Mouse (Mus musculus): Measurements from ENCODE around the gene Atg14. TPM values are rescaled to one million over a fixed set of nuclear protein-coding genes. Genes with fewer than 3 reads are reported as not detected.

Atg14 gene
- polyA plus RNA-seq, 1 experiment from 2014 or later = 13.9 TPM

- no peaks in the 10 kb centered on the region for H3K9me3 ChIP-seq (replicated peaks; ENCODE audit: low read length)
- H3K4me1 ChIP-seq (replicated peaks; ENCODE audit: insufficient read depth, low read length) = no peaks in the 10 kb centered on the region
- 82% methylated on average over 1 of the region's 1 CpGs for WGBS
- H3K27ac ChIP-seq = no peak overlapping the region
- H3K36me3 ChIP-seq (ENCODE audit: insufficient read depth, low read length) = no peaks in the 10 kb centered on the region
- no peak overlapping the region for H3K4me3 ChIP-seq (replicated peaks; ENCODE audit: low read depth, low read length)
- no peak for TF ChIP-seq CTCF (IDR thresholded peaks at IDR 0.05; ENCODE audit: low read depth)
- DNase-seq (ENCODE audit: low spot score) (no peak), ATAC-seq (replicated peaks; ENCODE audit: low FRiP score, low read depth) (no peak)
- no peak overlapping the region for H3K9ac ChIP-seq (ENCODE audit: low read depth, low read length)
- no peaks in the 10 kb centered on the region for H3K27me3 ChIP-seq (ENCODE audit: insufficient read depth, low read length)
- no peak overlapping the region for H3K4me2 ChIP-seq (ENCODE audit: low read length)
These were observed 19.0 kb upstream of the Atg14 start for GRCm38 (mm10) chr14:47589444-47589843.

DNA sequence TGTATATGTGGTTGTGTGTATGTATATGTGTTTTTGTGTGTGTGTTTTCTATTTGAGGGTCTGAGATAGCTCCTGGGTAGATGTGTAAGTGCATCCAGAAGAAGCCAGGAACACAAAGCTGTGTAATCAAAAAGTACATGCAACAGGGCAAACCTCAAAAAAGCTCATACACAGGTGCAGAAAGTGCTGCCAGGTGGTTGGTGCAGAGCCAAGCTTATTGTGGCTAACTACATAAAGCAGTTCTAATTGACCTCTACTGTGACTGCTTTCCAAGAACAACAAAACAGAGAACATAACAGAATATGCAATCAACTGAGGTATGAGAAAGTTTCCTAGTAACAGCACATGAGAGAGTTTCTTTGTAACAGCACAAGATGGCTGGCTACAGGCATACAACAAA lies 13.9 kb upstream of the Atg14 start:
- no peak overlapping the region for H3K4me3 ChIP-seq (replicated peaks; ENCODE audit: low read depth, low read length)
- no peaks in the 10 kb centered on the region for H3K4me1 ChIP-seq (replicated peaks; ENCODE audit: insufficient read depth, low read length)
- H3K27ac ChIP-seq = no peak overlapping the region
- no peaks in the 10 kb centered on the region for H3K9me3 ChIP-seq (replicated peaks; ENCODE audit: low read length)
- no peak overlapping the region for H3K4me2 ChIP-seq (ENCODE audit: low read length)
- DNase-seq (ENCODE audit: low spot score) (no peak), ATAC-seq (replicated peaks; ENCODE audit: low FRiP score, low read depth) (no peak)
- H3K9ac ChIP-seq (ENCODE audit: low read depth, low read length) = no peak overlapping the region
- H3K36me3 ChIP-seq (ENCODE audit: insufficient read depth, low read length) = no peaks in the 10 kb centered on the region
- no peaks in the 10 kb centered on the region for H3K27me3 ChIP-seq (ENCODE audit: insufficient read depth, low read length)
- TF ChIP-seq CTCF (IDR thresholded peaks at IDR 0.05; ENCODE audit: low read depth) = no peak

- 58% methylated on average over 2 of the region's 2 CpGs for WGBS
These were observed 11.2 kb upstream of the Atg14 start for GRCm38 (mm10) chr14:47581681-47582080.

GRCm38 (mm10) chr14:47581280-47581679 lies 10.8 kb upstream of the Atg14 start:
- Histone ChIP-seq H3K4me3 (replicated peaks; ENCODE audit: low read depth, low read length) (no peak overlapping the region), H3K36me3 (ENCODE audit: insufficient read depth, low read length) (no peaks in the 10 kb centered on the region), H3K27ac (no peak overlapping the region), H3K9me3 (replicated peaks; ENCODE audit: low read length) (no peaks in the 10 kb centered on the region), H3K9ac (ENCODE audit: low read depth, low read length) (no peak overlapping the region), H3K4me2 (ENCODE audit: low read length) (no peak overlapping the region), H3K27me3 (ENCODE audit: insufficient read depth, low read length) (no peaks in the 10 kb centered on the region), H3K4me1 (replicated peaks; ENCODE audit: insufficient read depth, low read length) (no peaks in the 10 kb centered on the region)
- DNase-seq (ENCODE audit: low spot score) = no peak
- 42% methylated on average over 1 of the region's 1 CpGs for WGBS
- no peak for ATAC-seq (replicated peaks; ENCODE audit: low FRiP score, low read depth)
- no peak for TF ChIP-seq CTCF (IDR thresholded peaks at IDR 0.05; ENCODE audit: low read depth)

More at GRCm38 (mm10) chr14:47581681-47582080, 11.2 kb upstream of the Atg14 start:
- peak; percentile 46 for TF ChIP-seq CTCF (IDR thresholded peaks at IDR 0.05; ENCODE audit: low read depth)
- Histone ChIP-seq H3K9ac (ENCODE audit: low read depth, low read length) (no peak overlapping the region), H3K9me3 (replicated peaks; ENCODE audit: low read length) (no peaks in the 10 kb centered on the region), H3K36me3 (ENCODE audit: insufficient read depth, low read length) (no peaks in the 10 kb centered on the region), H3K4me1 (replicated peaks; ENCODE audit: insufficient read depth, low read length) (no peaks in the 10 kb centered on the region), H3K27ac (no peak overlapping the region), H3K4me3 (replicated peaks; ENCODE audit: low read depth, low read length) (no peak overlapping the region), H3K27me3 (ENCODE audit: insufficient read depth, low read length) (no peaks in the 10 kb centered on the region), H3K4me2 (ENCODE audit: low read length) (no peak overlapping the region)
- DNase-seq (ENCODE audit: low spot score) (peak; percentile 26), ATAC-seq (replicated peaks; ENCODE audit: low FRiP score, low read depth) (no peak)

GRCm38 (mm10) chr14:47578086-47578485 lies 7.6 kb upstream of the Atg14 start:
- Histone ChIP-seq H3K9ac (ENCODE audit: low read depth, low read length) (no peak overlapping the region), H3K9me3 (replicated peaks; ENCODE audit: low read length) (no peaks in the 10 kb centered on the region), H3K27me3 (ENCODE audit: insufficient read depth, low read length) (no peaks in the 10 kb centered on the region), H3K4me3 (replicated peaks; ENCODE audit: low read depth, low read length) (no peak overlapping the region), H3K36me3 (ENCODE audit: insufficient read depth, low read length) (no peaks in the 10 kb centered on the region), H3K4me1 (replicated peaks; ENCODE audit: insufficient read depth, low read length) (no peaks in the 10 kb centered on the region), H3K4me2 (ENCODE audit: low read length) (no peak overlapping the region), H3K27ac (no peak overlapping the region)
- WGBS = 81% methylated on average over 2 of the region's 2 CpGs
- TF ChIP-seq CTCF (IDR thresholded peaks at IDR 0.05; ENCODE audit: low read depth) = no peak
- no peak for ATAC-seq (replicated peaks; ENCODE audit: low FRiP score, low read depth)
- no peak for DNase-seq (ENCODE audit: low spot score)

- 64% methylated on average over 4 of the region's 4 CpGs for WGBS
- no peaks in the 10 kb centered on the region for H3K27me3 ChIP-seq (ENCODE audit: insufficient read depth, low read length)
- no peak overlapping the region for H3K4me3 ChIP-seq (replicated peaks; ENCODE audit: low read depth, low read length)
- H3K9me3 ChIP-seq (replicated peaks; ENCODE audit: low read length) = no peaks in the 10 kb centered on the region
- no peak for TF ChIP-seq CTCF (IDR thresholded peaks at IDR 0.05; ENCODE audit: low read depth)
- DNase-seq (ENCODE audit: low spot score) = no peak
- no peak overlapping the region for H3K9ac ChIP-seq (ENCODE audit: low read depth, low read length)
- H3K4me2 ChIP-seq (ENCODE audit: low read length) = no peak overlapping the region
- ATAC-seq (replicated peaks; ENCODE audit: low FRiP score, low read depth) = no peak
- no peak overlapping the region for H3K27ac ChIP-seq
- no peaks in the 10 kb centered on the region for H3K36me3 ChIP-seq (ENCODE audit: insufficient read depth, low read length)
- no peaks in the 10 kb centered on the region for H3K4me1 ChIP-seq (replicated peaks; ENCODE audit: insufficient read depth, low read length)
These were observed 6.2 kb upstream of the Atg14 start for GRCm38 (mm10) chr14:47576687-47577086.

DNA sequence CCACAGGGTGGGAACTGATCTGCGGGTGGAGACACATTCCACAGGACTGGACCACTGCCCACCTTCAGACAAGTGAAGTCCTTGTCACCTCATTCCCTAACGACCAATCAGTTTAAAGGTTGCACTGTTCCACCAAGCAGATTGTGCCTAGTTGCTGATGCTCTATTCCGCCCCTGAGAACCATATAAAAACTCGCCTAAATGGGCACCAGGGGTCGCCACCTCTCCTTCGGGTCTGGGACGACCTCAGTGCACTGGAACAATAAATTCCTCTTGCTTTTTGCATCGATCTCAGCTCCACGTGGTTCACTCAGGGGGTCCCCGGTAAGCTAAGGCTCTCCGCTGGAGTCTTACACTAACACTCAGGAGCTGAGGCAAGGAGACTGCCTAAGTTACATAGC lies 4.3 kb upstream of the Atg14 start:
- 60% methylated on average over 11 of the region's 11 CpGs for WGBS
- TF ChIP-seq CTCF (IDR thresholded peaks at IDR 0.05; ENCODE audit: low read depth) = 0 out of 2 replicates have a peak, but pooled peaks have one; percentile 5

More for the DNA sequence above, 4.3 kb upstream of the Atg14 start:
- ATAC-seq (replicated peaks; ENCODE audit: low FRiP score, low read depth) (no peak), DNase-seq (ENCODE audit: low spot score) (no peak)
- Histone ChIP-seq H3K9ac (ENCODE audit: low read depth, low read length) (no peak overlapping the region), H3K27ac (no peak overlapping the region), H3K9me3 (replicated peaks; ENCODE audit: low read length) (no peaks in the 10 kb centered on the region), H3K27me3 (ENCODE audit: insufficient read depth, low read length) (no peaks in the 10 kb centered on the region), H3K4me2 (ENCODE audit: low read length) (no peak overlapping the region), H3K4me3 (replicated peaks; ENCODE audit: low read depth, low read length) (no peak overlapping the region), H3K36me3 (ENCODE audit: insufficient read depth, low read length) (no peaks in the 10 kb centered on the region), H3K4me1 (replicated peaks; ENCODE audit: insufficient read depth, low read length) (no peaks in the 10 kb centered on the region)

Data from kidney, postnatal 0 days (tissue).